Mouse (Mus musculus) C2C12 (cell line): Measurements from ENCODE around the gene Nipsnap2. TPM values are rescaled to one million over a fixed set of nuclear protein-coding genes. Genes with fewer than 3 reads are reported as not detected.

Experiments
- H3K27me3 ChIP-seq: one replicate; pipeline ENCODE4 v1.6.1; 2011; ENCODE audit not compliant: control insufficient read depth, insufficient read depth, insufficient read length
- H3K36me3 ChIP-seq: one replicate; pipeline ENCODE4 v1.6.1; 2011; ENCODE audit not compliant: control insufficient read depth, insufficient read depth
- H3K4me3 ChIP-seq: one replicate; pipeline ENCODE4 v1.5.1; 2011; ENCODE audit warnings: mild to moderate bottlenecking, control low read depth; ENCODE audit not compliant: poor library complexity, insufficient read depth, severe bottlenecking
- H3K79me2 ChIP-seq: one replicate; pipeline ENCODE4 v1.6.1; 2011; ENCODE audit not compliant: control insufficient read depth, insufficient read depth
- H3K79me3 ChIP-seq: one replicate; pipeline ENCODE4 v1.6.1; 2011; ENCODE audit warnings: low read depth, control low read depth
- H3ac ChIP-seq: one replicate; pipeline ENCODE3; 2011; ENCODE audit warnings: low read depth; ENCODE audit not compliant: control insufficient read depth, insufficient read length
- CEBPB ChIP-seq: IDR thresholded peaks from one replicate; pipeline ENCODE4 v1.6.1; 2011; ENCODE audit warnings: low read depth, mild to moderate bottlenecking, control low read depth, moderate library complexity
- CTCF ChIP-seq: IDR thresholded peaks from one replicate; pipeline ENCODE4 v1.5.1; 2011; ENCODE audit not compliant: control insufficient read depth, insufficient read depth, insufficient read length
- FOSL1 ChIP-seq: IDR thresholded peaks from one replicate; pipeline ENCODE4 v1.8.0; 2011; ENCODE audit warnings: mild to moderate bottlenecking, low read length; ENCODE audit not compliant: poor library complexity, insufficient read depth, severe bottlenecking
- MAX ChIP-seq: IDR thresholded peaks from one replicate; pipeline ENCODE4 v1.6.1; 2011; ENCODE audit warnings: mild to moderate bottlenecking, control low read depth
- MYOD1 ChIP-seq: IDR thresholded peaks from one replicate; pipeline ENCODE4 v1.6.1; 2011; ENCODE audit warnings: low read depth; ENCODE audit not compliant: control insufficient read depth, insufficient read length
- MYOG ChIP-seq: IDR thresholded peaks from one replicate; pipeline ENCODE4 v1.6.1; 2011; ENCODE audit not compliant: control insufficient read depth, insufficient read length; ENCODE audit errors: extremely low read depth
- USF1 ChIP-seq: IDR thresholded peaks from one replicate; pipeline ENCODE4 v1.6.1; 2011; ENCODE audit warnings: low read depth, mild to moderate bottlenecking, control low read depth, moderate library complexity
- polyA plus RNA-seq: library from polyadenylated mRNA; unstranded; fragments of >200 nt; fragmentation: generic; extraction: Trizol; gene quantifications from one replicate; pipeline ENCODE4 v1.2.1, GENCODE M21; 2012; ENCODE audit warnings: missing spikeins

Gene Nipsnap2
- polyA plus RNA-seq, 1 experiment, result 31.9 TPM

GRCm38 (mm10) chr5:129725774-129726392 lies 1.0 kb downstream of the Nipsnap2 start:
- Histone ChIP-seq H3K27me3 (no peaks in the 10 kb centered on the region), H3K79me3 (no peaks in the 10 kb centered on the region), H3K79me2 (peaks cover 43% of the 10 kb centered on the region), H3ac (peak overlapping the region; percentile 21), H3K4me3 (peak overlapping the region; percentile 56), H3K36me3 (no peaks in the 10 kb centered on the region)
- TF ChIP-seq CTCF (no peak), USF1 (no peak), CEBPB (no peak), MYOG (no peak), MYOD1 (no peak), MAX (no peak), FOSL1 (no peak)

- Histone ChIP-seq H3K4me3 (no peak overlapping the region), H3K27me3 (no peaks in the 10 kb centered on the region), H3K36me3 (no peaks in the 10 kb centered on the region), H3ac (no peak overlapping the region), H3K79me3 (no peaks in the 10 kb centered on the region), H3K79me2 (peaks cover 43% of the 10 kb centered on the region)
- no peak for TF ChIP-seq CEBPB
- TF ChIP-seq CTCF, result no peak
- no peak for TF ChIP-seq USF1
- no peak for TF ChIP-seq MYOD1
- no peak for TF ChIP-seq FOSL1
- no peak for TF ChIP-seq MAX
- TF ChIP-seq MYOG, result no peak
Observed at GRCm38 (mm10) chr5:129726784-129727183, 1.9 kb downstream of the Nipsnap2 start.

- H3K79me3 ChIP-seq, result no peaks in the 10 kb centered on the region
- H3K4me3 ChIP-seq, result no peak overlapping the region
- no peak overlapping the region for H3ac ChIP-seq
- no peaks in the 10 kb centered on the region for H3K27me3 ChIP-seq
- peaks cover 43% of the 10 kb centered on the region for H3K79me2 ChIP-seq
- no peak for TF ChIP-seq USF1
- TF ChIP-seq FOSL1, result no peak
- TF ChIP-seq MYOD1, result no peak
- no peak for TF ChIP-seq CTCF
- no peak for TF ChIP-seq MYOG
- no peak for TF ChIP-seq CEBPB
- TF ChIP-seq MAX, result no peak
- H3K36me3 ChIP-seq, result no peaks in the 10 kb centered on the region
Observed at GRCm38 (mm10) chr5:129729286-129729685, 4.4 kb downstream of the Nipsnap2 start.

GRCm38 (mm10) chr5:129730344-129730743 lies 5.5 kb downstream of the Nipsnap2 start:
- no peak overlapping the region for H3ac ChIP-seq
- no peak overlapping the region for H3K4me3 ChIP-seq
- H3K79me3 ChIP-seq, result no peaks in the 10 kb centered on the region
- H3K36me3 ChIP-seq, result no peaks in the 10 kb centered on the region
- H3K27me3 ChIP-seq, result no peaks in the 10 kb centered on the region
- peaks cover 42% of the 10 kb centered on the region for H3K79me2 ChIP-seq
- TF ChIP-seq CEBPB, result no peak
- TF ChIP-seq MYOD1, result peak; percentile 35

- Histone ChIP-seq H3K27me3 (no peaks in the 10 kb centered on the region), H3K79me3 (no peaks in the 10 kb centered on the region), H3ac (no peak overlapping the region), H3K79me2 (peaks cover 36% of the 10 kb centered on the region), H3K36me3 (no peaks in the 10 kb centered on the region), H3K4me3 (no peak overlapping the region)
- TF ChIP-seq USF1 (no peak), FOSL1 (no peak), MAX (no peak), MYOD1 (no peak), CTCF (no peak), CEBPB (no peak), MYOG (no peak)
Observed at GRCm38 (mm10) chr5:129731021-129731420, 6.2 kb downstream of the Nipsnap2 start.

GRCm38 (mm10) chr5:129740976-129741375 lies 16.1 kb downstream of the Nipsnap2 start:
- TF ChIP-seq FOSL1 (no peak), MYOD1 (no peak), CEBPB (no peak), MAX (no peak), CTCF (no peak), USF1 (no peak)
- no peaks in the 10 kb centered on the region for H3K36me3 ChIP-seq
- H3K27me3 ChIP-seq, result no peaks in the 10 kb centered on the region
- no peak overlapping the region for H3K4me3 ChIP-seq
- H3K79me3 ChIP-seq, result no peaks in the 10 kb centered on the region
- no peaks in the 10 kb centered on the region for H3K79me2 ChIP-seq
- no peak overlapping the region for H3ac ChIP-seq
